Mouse (Mus musculus) stomach, postnatal 0 days (tissue): ENCODE data around the gene Fbxw2. TPM values are rescaled to one million over a fixed set of nuclear protein-coding genes. Genes with fewer than 3 reads are reported as not detected.
"Not testable (repeated sequence)": the region's sequence is repeated elsewhere in the genome, so short reads cannot be mapped to it uniquely, and the experiment has no call there.

ENCODE experiments used
- ATAC-seq: fragments of 200-750 bp; cut with Nextera tagmentation; 2 replicates; pipeline ENCODE4 v1.8.0; 2017; ENCODE audit not compliant: low FRiP score, low TSS enrichment
- DNase-seq: peaks from one replicate; pipeline ENCODE4 v3.0.0-alpha.2; 2016; ENCODE audit warnings: low spot score
- H3K27ac ChIP-seq: fragments of 300-500 bp; sonication (generic); replicated peaks from 2 replicates; pipeline ENCODE4 v1.5.1; 2014; ENCODE audit warnings: mild to moderate bottlenecking, control low read depth
- H3K27me3 ChIP-seq: fragments of 300-500 bp; sonication (generic); 2 replicates; pipeline ENCODE4 v1.6.1; 2014; ENCODE audit warnings: low read length; ENCODE audit not compliant: control insufficient read depth, insufficient read depth
- H3K36me3 ChIP-seq: fragments of 300-500 bp; sonication (generic); 2 replicates; pipeline ENCODE4 v1.6.1; 2014; ENCODE audit warnings: low read length, mixed read lengths; ENCODE audit not compliant: control insufficient read depth, insufficient read depth
- H3K4me1 ChIP-seq: fragments of 300-500 bp; sonication (generic); replicated peaks from 2 replicates; pipeline ENCODE4 v1.6.1; 2014; ENCODE audit warnings: antibody characterized with exemption; ENCODE audit not compliant: control insufficient read depth, insufficient read depth
- H3K4me2 ChIP-seq: fragments of 300-500 bp; sonication (generic); replicated peaks from 2 replicates; pipeline ENCODE4 v1.6.1; 2014; ENCODE audit warnings: low read depth, mild to moderate bottlenecking, control low read depth, moderate library complexity
- H3K4me3 ChIP-seq: fragments of 300-500 bp; sonication (generic); 2 replicates; pipeline ENCODE4 v1.5.1; 2014; ENCODE audit warnings: low read depth, low read length, control low read depth
- H3K9ac ChIP-seq: fragments of 300-500 bp; sonication (generic); 2 replicates; pipeline ENCODE4 v1.6.1; 2014; ENCODE audit warnings: mild to moderate bottlenecking, low read length, control low read depth, mixed read lengths
- H3K9me3 ChIP-seq: fragments of 300-500 bp; sonication (generic); 2 replicates; pipeline ENCODE4 v1.6.1; 2016; ENCODE audit warnings: low read length; ENCODE audit not compliant: control insufficient read depth
- CTCF ChIP-seq: IDR thresholded peaks from 2 replicates; pipeline ENCODE4 v1.5.1; 2016; ENCODE audit warnings: antibody characterized with exemption, low read depth, mild to moderate bottlenecking, moderate library complexity
- EP300 ChIP-seq: optimal IDR thresholded peaks from 2 replicates; pipeline ENCODE3; 2016; ENCODE audit warnings: antibody characterized with exemption
- WGBS: fragments of 180-500 bp; shearing (Covaris S2); extraction: QIAGEN DNeasy Blood & Tissue Kit; methylation state at CpG from one replicate; pipeline ENCODE4 v1.1.7; 2014; 5-methylcytosine and 5-hydroxymethylcytosine counted together
- polyA plus RNA-seq: library from polyadenylated mRNA; unstranded; fragments of >200 nt; fragmentation: Nextera tagmentation; extraction: Ambion mirVana; gene quantifications from 2 replicates; pipeline ENCODE4 v1.2.1, GENCODE M21; 2015

Fbxw2 gene
- polyA plus RNA-seq, 1 experiment from 2014 or later, result 54.2 TPM

- ATAC-seq (peak; percentile 10; the same call in 1 of the 2 replicates), DNase-seq (peak; percentile 31)
- 34% methylated on average over 19 of the region's 21 CpGs for WGBS
- H3K27ac ChIP-seq, result peak overlapping the region; percentile 94
- H3K9me3 ChIP-seq, result no peaks in the 10 kb centered on the region
- H3K9ac ChIP-seq, result peak overlapping the region; percentile 94
- H3K4me3 ChIP-seq, result peak overlapping the region; percentile 96
- H3K27me3 ChIP-seq, result no peaks in the 10 kb centered on the region
- H3K4me2 ChIP-seq, result peak overlapping the region; percentile 60
- H3K36me3 ChIP-seq, result 0 out of 2 replicates have a peak, but pooled peaks cover 2% of the 10 kb centered on the region
- TF ChIP-seq CTCF, result no peak
- TF ChIP-seq EP300, result no peak
- no peaks in the 10 kb centered on the region; the same call in 1 of the 2 replicates for H3K4me1 ChIP-seq
Measured at GRCm38 (mm10) chr2:34826460-34827231, 535 bp upstream of the Fbxw2 start.

DNA sequence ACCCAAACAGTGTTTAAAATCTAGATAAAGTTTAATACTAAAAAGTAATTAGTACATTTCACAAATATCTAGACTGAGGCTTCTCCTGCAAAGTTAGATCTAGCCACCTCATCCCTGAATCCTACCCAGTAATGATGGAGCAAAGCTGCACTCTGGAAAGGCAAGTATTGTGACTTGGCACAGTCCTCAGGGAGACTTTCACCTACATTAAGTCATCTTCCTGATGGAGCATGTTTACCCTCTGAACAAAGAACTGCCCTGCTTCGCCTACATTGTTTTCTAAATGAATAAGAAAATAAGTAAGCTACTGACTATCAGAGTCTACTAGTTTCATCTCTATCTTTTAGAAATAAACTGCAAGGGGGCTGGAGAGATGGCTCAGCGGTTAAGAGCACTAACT is 7.6 kb downstream of the Fbxw2 start:
- TF ChIP-seq CTCF (no peak), EP300 (no peak)
- DNase-seq (no peak), ATAC-seq (0 out of 2 replicates have a peak, but pooled peaks have one; percentile 51)
- H3K9ac ChIP-seq, result no peak overlapping the region
- no peak overlapping the region for H3K4me3 ChIP-seq
- H3K4me1 ChIP-seq, result no peaks in the 10 kb centered on the region
- 92% methylated on average over 2 of the region's 2 CpGs for WGBS
- H3K27me3 ChIP-seq, result no peaks in the 10 kb centered on the region
- H3K36me3 ChIP-seq, result 0 out of 2 replicates have a peak, but pooled peaks cover 3% of the 10 kb centered on the region
- H3K9me3 ChIP-seq, result no peaks in the 10 kb centered on the region
- H3K4me2 ChIP-seq, result no peak overlapping the region
- H3K27ac ChIP-seq, result no peak overlapping the region

DNA sequence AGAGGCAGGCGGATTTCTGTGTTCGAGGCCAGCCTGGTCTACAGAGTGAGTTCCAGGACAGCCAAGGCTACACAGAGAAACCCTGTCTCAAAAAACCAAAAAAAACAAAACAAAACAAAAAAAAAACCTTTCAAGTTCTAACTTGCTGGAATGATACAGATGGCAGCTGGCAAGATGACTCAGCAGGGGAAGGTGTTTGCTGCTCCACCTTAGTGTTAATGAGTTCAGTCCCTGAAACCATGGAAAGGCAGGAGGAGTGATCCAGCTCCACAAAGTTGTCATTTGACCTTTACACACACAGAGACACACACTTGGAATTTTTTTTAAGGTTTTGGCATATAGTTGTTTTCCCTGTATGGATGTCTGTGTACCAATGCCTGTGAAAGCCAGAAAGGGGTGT is 10.2 kb downstream of the Fbxw2 start:
- not testable (repeated sequence) for H3K4me3 ChIP-seq, DNase-seq, H3K27me3 ChIP-seq, H3K4me2 ChIP-seq, H3K36me3 ChIP-seq, H3K9ac ChIP-seq, H3K9me3 ChIP-seq, H3K4me1 ChIP-seq
- 98% methylated on average over 2 of the region's 2 CpGs for WGBS
- ATAC-seq, result 0 out of 2 replicates have a peak, but pooled peaks have one; percentile 45
- 0 out of 2 replicates have a peak overlapping the region, but pooled peaks have one; percentile 13 for H3K27ac ChIP-seq

GRCm38 (mm10) chr2:34812706-34813105 is 13.4 kb downstream of the Fbxw2 start:
- H3K27me3 ChIP-seq, result no peaks in the 10 kb centered on the region

DNA sequence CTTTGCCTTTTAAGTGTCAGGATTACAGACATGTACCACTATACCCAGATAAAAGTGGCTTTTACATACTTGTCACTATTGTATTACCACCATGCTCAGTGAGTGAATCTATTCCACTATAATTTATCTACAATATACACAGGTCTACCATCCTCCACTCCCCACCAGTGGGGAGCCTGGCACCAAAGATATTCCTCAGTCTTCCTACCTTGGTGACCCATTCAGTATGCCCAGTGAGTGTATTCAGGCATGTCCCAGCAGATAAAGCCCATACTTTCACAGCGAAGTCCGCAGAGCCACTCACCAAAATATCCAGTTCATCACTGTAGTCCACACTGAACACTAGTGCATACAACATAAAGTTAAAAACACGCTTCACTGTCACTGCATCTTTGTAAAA is 15.3 kb downstream of the Fbxw2 start:
- 92% methylated on average over 3 of the region's 3 CpGs for WGBS
- H3K27ac ChIP-seq, result no peak overlapping the region
- H3K27me3 ChIP-seq, result no peaks in the 10 kb centered on the region
- no peaks in the 10 kb centered on the region for H3K9me3 ChIP-seq
- H3K4me1 ChIP-seq, result no peaks in the 10 kb centered on the region
- DNase-seq, result no peak
- no peak for ATAC-seq
- no peak overlapping the region for H3K4me2 ChIP-seq
- no peak overlapping the region for H3K9ac ChIP-seq
- H3K36me3 ChIP-seq, result peaks cover 2% of the 10 kb centered on the region
- no peak for TF ChIP-seq CTCF
- TF ChIP-seq EP300, result no peak
- no peak overlapping the region for H3K4me3 ChIP-seq

More at GRCm38 (mm10) chr2:34812706-34813105, 13.4 kb downstream of the Fbxw2 start:
- no peak overlapping the region for H3K4me2 ChIP-seq
- no peak overlapping the region for H3K4me3 ChIP-seq
- DNase-seq, result no peak
- no peak for TF ChIP-seq CTCF
- no peak for TF ChIP-seq EP300
- WGBS, result 79% methylated on average over 7 of the region's 7 CpGs
- H3K4me1 ChIP-seq, result no peaks in the 10 kb centered on the region
- H3K27ac ChIP-seq, result no peak overlapping the region
- H3K9ac ChIP-seq, result no peak overlapping the region
- peaks cover 2% of the 10 kb centered on the region; the same call in 1 of the 2 replicates for H3K36me3 ChIP-seq
- H3K9me3 ChIP-seq, result no peaks in the 10 kb centered on the region
- ATAC-seq, result no peak

DNA sequence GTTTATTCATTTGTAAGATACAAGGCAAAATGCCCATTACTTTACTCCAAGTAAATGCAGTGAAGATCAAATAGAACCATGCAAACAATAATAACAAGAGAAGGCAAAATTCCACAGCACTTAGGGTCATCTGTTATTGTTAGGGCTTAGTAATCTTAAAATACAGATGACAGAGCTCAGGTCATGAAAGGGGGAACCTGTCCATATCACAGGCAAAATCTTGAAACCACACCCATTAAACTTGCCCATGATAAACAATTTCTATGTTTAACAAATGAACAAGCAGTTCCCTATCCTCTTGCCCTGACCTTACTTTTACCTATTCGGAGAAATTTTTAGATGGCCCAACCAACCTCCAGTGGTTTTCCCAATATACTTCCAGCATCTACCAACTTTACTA is 16.5 kb downstream of the Fbxw2 start:
- Histone ChIP-seq H3K36me3 (peaks cover 2% of the 10 kb centered on the region), H3K27me3 (no peaks in the 10 kb centered on the region), H3K9ac (no peak overlapping the region), H3K4me2 (no peak overlapping the region), H3K4me3 (no peak overlapping the region), H3K9me3 (no peaks in the 10 kb centered on the region), H3K4me1 (no peaks in the 10 kb centered on the region), H3K27ac (no peak overlapping the region)
- 70% methylated on average over 1 of the region's 1 CpGs for WGBS
- no peak for ATAC-seq
- no peak for DNase-seq
- no peak for TF ChIP-seq EP300
- no peak for TF ChIP-seq CTCF
